Mouse (Mus musculus) spleen, adult 2 months (tissue): ENCODE data around the gene Auts2.

Source experiments
- CTCF ChIP-seq: fragments of 200-500 bp; IDR thresholded peaks from 2 replicates; pipeline ENCODE4 v1.5.1; 2011; ENCODE audit warnings: mild to moderate bottlenecking, inconsistent platforms; ENCODE audit not compliant: insufficient read depth, insufficient read length, insufficient replicate concordance; ENCODE audit errors: extremely low read depth
- POLR2A ChIP-seq: fragments of 200-500 bp; IDR thresholded peaks from 2 replicates; pipeline ENCODE4 v1.6.1; 2011; ENCODE audit warnings: low read depth, low read length, inconsistent platforms

DNA sequence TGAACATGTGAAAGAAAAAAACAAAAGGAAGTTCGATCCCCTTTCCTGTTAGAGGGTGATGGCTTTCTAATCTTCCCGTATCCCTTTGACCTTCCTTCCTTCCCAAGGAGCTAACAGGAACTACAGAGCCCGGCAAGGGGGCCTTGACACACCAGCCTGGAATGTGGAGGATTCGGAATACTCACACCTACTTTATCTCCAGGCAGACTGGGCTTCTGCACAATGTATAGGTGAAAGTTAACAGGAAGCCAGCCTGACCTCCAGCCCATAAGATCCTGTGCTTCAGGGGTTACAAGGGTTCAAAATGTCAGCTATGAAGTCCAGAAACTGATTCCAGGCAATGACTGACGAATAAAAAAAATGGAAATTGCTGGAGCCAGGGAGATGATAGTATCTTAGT is 906.7 kb downstream of the Auts2 start:
- TF ChIP-seq CTCF = no peak
- TF ChIP-seq POLR2A = no peak
